Mouse (Mus musculus): Measurements from ENCODE around the gene 9130213A22Rik.
A peak's percentile ranks its signal among the peaks of the same experiment; 100 is the strongest.

9130213A22Rik gene

GRCm38 (mm10) chr11:69073065-69073888, 49.1 kb downstream of the 9130213A22Rik start:
- peak; percentile 89 to 94 for DNase-seq

- DNase-seq: no peak
These were observed 49.7 kb downstream of the 9130213A22Rik start for GRCm38 (mm10) chr11:69072666-69073064.

- DNase-seq: no peak
These were observed 50.2 kb downstream of the 9130213A22Rik start for GRCm38 (mm10) chr11:69072234-69072633.

GRCm38 (mm10) chr11:69071262-69071661, 51.1 kb downstream of the 9130213A22Rik start:
- DNase-seq: no peak

- DNase-seq: peak; percentile 96
These were observed 51.7 kb downstream of the 9130213A22Rik start, which contains the start of gene Tmem107 for GRCm38 (mm10) chr11:69070590-69071222. Gene Tmem107 (plus strand): TSS chr11:69070806.

- DNase-seq: peak in 1 of 2 experiments; percentile 40
These were observed 52.3 kb downstream of the 9130213A22Rik start for GRCm38 (mm10) chr11:69070093-69070492.

Data from kidney, postnatal 36 days (tissue).